Mouse (Mus musculus) neural tube, embryonic 14.5 days (tissue): ENCODE data around the gene Tmem200a. TPM values are rescaled to one million over a fixed set of nuclear protein-coding genes. Genes with fewer than 3 reads are reported as not detected.

Experiments used
- ATAC-seq: fragments of 200-750 bp; cut with Nextera tagmentation; 2 replicates; pipeline ENCODE4 v1.8.0; 2017; ENCODE audit warnings: low read depth, mild to moderate bottlenecking, moderate TSS enrichment, moderate library complexity
- H3K27ac ChIP-seq: fragments of 300-500 bp; sonication (generic); 2 replicates; pipeline ENCODE4 v1.5.1; 2014; ENCODE audit warnings: low read depth, mild to moderate bottlenecking, control low read depth, low read length, moderate library complexity, mixed read lengths
- H3K27me3 ChIP-seq: fragments of 300-500 bp; sonication (generic); 2 replicates; pipeline ENCODE4 v1.6.1; 2014; ENCODE audit warnings: low read length; ENCODE audit not compliant: control insufficient read depth, insufficient read depth
- H3K36me3 ChIP-seq: fragments of 300-500 bp; sonication (generic); 2 replicates; pipeline ENCODE4 v1.6.1; 2014; ENCODE audit warnings: low read length, mixed read lengths; ENCODE audit not compliant: control insufficient read depth, insufficient read depth
- H3K4me1 ChIP-seq: fragments of 300-500 bp; sonication (generic); 2 replicates; pipeline ENCODE4 v1.6.1; 2014; ENCODE audit warnings: low read length; ENCODE audit not compliant: control insufficient read depth, insufficient read depth
- H3K4me2 ChIP-seq: fragments of 300-500 bp; sonication (generic); 2 replicates; pipeline ENCODE4 v1.6.1; 2014; ENCODE audit warnings: mild to moderate bottlenecking, low read depth, low read length, control low read depth
- H3K4me3 ChIP-seq: fragments of 300-500 bp; sonication (generic); 2 replicates; pipeline ENCODE4 v1.5.1; 2014; ENCODE audit warnings: low read depth, low read length, control low read depth, mixed read lengths
- H3K9ac ChIP-seq: fragments of 300-500 bp; sonication (generic); replicated peaks from 2 replicates; pipeline ENCODE4 v1.6.1; 2014; ENCODE audit warnings: low read depth, mild to moderate bottlenecking, control low read depth, low read length, mixed read lengths
- H3K9me3 ChIP-seq: fragments of 300-500 bp; sonication (generic); 2 replicates; pipeline ENCODE4 v1.6.1; 2016; ENCODE audit warnings: low read length; ENCODE audit not compliant: control insufficient read depth
- WGBS: fragments of 180-500 bp; shearing (Covaris S2); extraction: QIAGEN DNeasy Blood & Tissue Kit; methylation state at CpG from one replicate; pipeline ENCODE4 v1.1.7; 2014; 5-methylcytosine and 5-hydroxymethylcytosine counted together
- polyA plus RNA-seq: library from polyadenylated mRNA; unstranded; fragments of >200 nt; fragmentation: Nextera tagmentation; extraction: Ambion mirVana; gene quantifications from 2 replicates; pipeline ENCODE4 v1.2.1, GENCODE M21; 2014

The Tmem200a gene
- polyA plus RNA-seq, 1 experiment from 2014 or later: 22.6 TPM

DNA sequence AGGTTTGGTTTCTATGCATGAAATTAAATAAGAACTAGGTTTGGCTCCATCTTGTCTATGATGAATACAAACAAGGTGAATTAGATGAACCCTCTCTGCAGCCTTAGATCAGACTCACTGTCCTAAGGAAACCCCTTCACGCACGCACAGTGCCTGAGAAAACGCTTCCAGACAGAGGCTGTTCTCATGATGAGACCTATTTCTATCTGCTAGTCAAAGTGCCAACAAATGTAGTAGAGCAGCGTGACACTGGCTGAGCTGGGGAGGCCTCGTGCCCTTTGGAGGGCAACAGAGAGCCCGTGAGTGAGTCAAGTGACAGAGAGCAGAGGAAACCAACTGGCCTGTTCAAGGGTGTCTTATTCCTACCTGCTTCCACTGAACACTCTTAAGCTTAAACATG, 73.4 kb downstream of the Tmem200a start:
- Histone ChIP-seq H3K4me3 (no peak overlapping the region), H3K36me3 (no peaks in the 10 kb centered on the region), H3K4me2 (no peak overlapping the region), H3K9ac (no peak overlapping the region), H3K27me3 (no peaks in the 10 kb centered on the region), H3K27ac (no peak overlapping the region), H3K9me3 (no peaks in the 10 kb centered on the region), H3K4me1 (no peaks in the 10 kb centered on the region)
- ATAC-seq: no peak
- 93% methylated on average over 6 of the region's 6 CpGs for WGBS

- Histone ChIP-seq H3K9ac (no peak overlapping the region), H3K9me3 (no peaks in the 10 kb centered on the region), H3K4me2 (no peak overlapping the region), H3K4me1 (no peaks in the 10 kb centered on the region), H3K27ac (no peak overlapping the region), H3K27me3 (no peaks in the 10 kb centered on the region), H3K4me3 (no peak overlapping the region), H3K36me3 (no peaks in the 10 kb centered on the region)
- no peak for ATAC-seq
- 97% methylated on average over 2 of the region's 2 CpGs for WGBS
Measured at GRCm38 (mm10) chr10:26000893-26001292, 78.0 kb downstream of the Tmem200a start.

DNA sequence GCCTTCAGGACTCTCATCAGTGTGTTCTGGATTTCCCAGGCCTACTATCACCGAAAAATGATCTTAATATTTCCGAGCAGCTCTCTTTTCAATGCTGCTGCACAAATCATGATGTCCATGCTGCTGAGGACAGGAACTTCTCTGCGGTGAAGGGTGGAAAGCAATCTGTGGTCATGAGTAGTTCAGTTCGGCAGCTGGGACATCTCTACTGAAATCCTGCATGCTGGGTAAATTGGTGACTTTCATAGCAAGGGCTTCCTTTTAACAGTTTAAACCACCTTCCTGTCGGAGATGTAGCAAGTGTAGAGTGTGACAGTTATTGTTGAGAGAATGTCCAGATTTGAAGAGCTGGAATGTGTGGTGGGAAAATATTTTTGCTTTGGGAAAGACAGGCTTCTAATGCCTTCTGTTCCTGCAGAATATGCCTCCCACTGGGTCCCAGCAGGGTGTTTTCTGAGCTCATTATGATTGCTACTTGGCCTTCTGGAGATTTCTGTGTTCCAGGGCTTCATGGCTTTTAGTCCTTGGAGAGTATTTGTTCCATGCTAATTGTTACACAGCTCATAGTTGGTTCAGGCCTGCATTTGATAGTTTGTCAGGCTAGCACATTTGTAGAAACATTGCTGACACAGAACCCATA, 79.4 kb downstream of the Tmem200a start:
- no peak for ATAC-seq
- Histone ChIP-seq H3K4me2 (no peak overlapping the region), H3K9me3 (no peaks in the 10 kb centered on the region), H3K27ac (no peak overlapping the region), H3K9ac (no peak overlapping the region), H3K27me3 (no peaks in the 10 kb centered on the region), H3K36me3 (no peaks in the 10 kb centered on the region), H3K4me3 (no peak overlapping the region), H3K4me1 (no peaks in the 10 kb centered on the region)
- 80% methylated on average over 5 of the region's 5 CpGs for WGBS

DNA sequence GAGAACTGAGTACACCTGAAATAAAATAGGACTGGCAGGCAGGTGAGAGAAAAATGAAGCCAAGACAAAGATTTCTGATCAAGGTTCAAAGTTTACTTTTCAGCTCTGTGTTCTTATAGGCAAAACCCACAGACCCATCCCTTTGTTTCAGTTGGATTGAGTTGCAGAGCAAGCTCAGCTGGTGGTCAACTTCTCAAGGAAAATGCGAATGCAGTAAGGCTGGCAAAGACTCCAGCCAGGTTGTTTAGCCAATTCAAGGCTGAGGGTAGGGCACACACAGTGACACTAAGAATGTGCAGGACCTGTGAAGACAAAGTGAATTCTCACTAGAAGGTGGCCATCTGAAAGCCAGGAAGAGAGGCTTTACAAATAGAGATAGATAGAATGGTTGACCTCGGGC, 94.8 kb downstream of the Tmem200a start:
- Histone ChIP-seq H3K9ac (no peak overlapping the region), H3K4me2 (no peak overlapping the region), H3K27ac (no peak overlapping the region), H3K9me3 (no peaks in the 10 kb centered on the region), H3K36me3 (no peaks in the 10 kb centered on the region), H3K4me1 (no peaks in the 10 kb centered on the region), H3K27me3 (no peaks in the 10 kb centered on the region), H3K4me3 (no peak overlapping the region)
- WGBS: 69% methylated on average over 2 of the region's 2 CpGs
- ATAC-seq: no peak

DNA sequence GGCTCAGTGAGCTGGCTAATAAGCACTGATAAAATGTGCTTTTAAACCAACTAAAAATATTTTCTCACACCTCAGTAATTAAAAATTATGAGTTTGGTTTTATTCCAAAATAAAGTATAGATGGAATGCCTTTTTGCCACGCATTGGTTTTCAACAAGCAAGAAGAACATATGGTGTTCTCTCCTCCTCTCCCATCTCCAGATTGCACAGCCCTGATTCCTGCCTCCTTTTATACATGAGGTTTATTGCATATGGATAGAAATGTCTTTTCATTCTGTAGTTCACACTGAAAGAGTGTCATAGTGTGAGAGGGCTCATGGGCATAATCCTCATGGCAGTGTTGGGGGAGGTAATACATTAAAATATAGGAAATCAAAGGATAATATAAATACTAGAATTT, 96.2 kb downstream of the Tmem200a start:
- Histone ChIP-seq H3K27me3 (no peaks in the 10 kb centered on the region), H3K9me3 (no peaks in the 10 kb centered on the region), H3K4me2 (no peak overlapping the region), H3K9ac (no peak overlapping the region), H3K4me3 (no peak overlapping the region), H3K27ac (no peak overlapping the region), H3K4me1 (no peaks in the 10 kb centered on the region), H3K36me3 (no peaks in the 10 kb centered on the region)
- 80% methylated on average over 1 of the region's 1 CpGs for WGBS
- no peak for ATAC-seq

- 0 out of 2 replicates have a peak, but pooled peaks have one; percentile 31 for ATAC-seq
- Histone ChIP-seq H3K9ac (no peak overlapping the region), H3K4me3 (no peak overlapping the region), H3K36me3 (no peaks in the 10 kb centered on the region), H3K4me1 (no peaks in the 10 kb centered on the region), H3K27me3 (no peaks in the 10 kb centered on the region), H3K27ac (no peak overlapping the region), H3K4me2 (no peak overlapping the region), H3K9me3 (no peaks in the 10 kb centered on the region)
- 52% methylated on average over 4 of the region's 4 CpGs for WGBS
Measured at GRCm38 (mm10) chr10:25962863-25963262, 116.0 kb downstream of the Tmem200a start.

DNA sequence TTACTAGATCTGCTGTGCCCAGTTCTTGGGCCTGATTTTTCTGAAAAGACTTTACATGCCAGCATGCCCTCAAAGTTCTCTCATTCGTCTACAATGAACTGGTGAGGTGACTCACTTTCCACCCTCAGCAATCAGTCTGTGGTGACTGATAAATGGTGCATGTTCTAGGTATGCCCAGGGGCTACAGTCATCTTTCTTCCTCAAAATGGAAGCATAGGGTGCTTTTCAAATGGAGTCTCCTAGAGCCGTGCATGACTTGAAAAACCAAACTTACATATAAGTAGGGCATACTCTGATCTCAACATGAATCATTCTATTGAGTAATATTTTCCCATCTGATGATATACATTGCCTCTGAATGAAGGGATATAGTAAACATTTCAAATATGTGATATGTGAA, 117.8 kb downstream of the Tmem200a start:
- Histone ChIP-seq H3K27me3 (no peaks in the 10 kb centered on the region), H3K9ac (no peak overlapping the region), H3K4me2 (no peak overlapping the region), H3K27ac (no peak overlapping the region), H3K9me3 (no peaks in the 10 kb centered on the region), H3K36me3 (no peaks in the 10 kb centered on the region), H3K4me3 (no peak overlapping the region), H3K4me1 (no peaks in the 10 kb centered on the region)
- 86% methylated on average over 2 of the region's 2 CpGs for WGBS
- ATAC-seq: no peak

DNA sequence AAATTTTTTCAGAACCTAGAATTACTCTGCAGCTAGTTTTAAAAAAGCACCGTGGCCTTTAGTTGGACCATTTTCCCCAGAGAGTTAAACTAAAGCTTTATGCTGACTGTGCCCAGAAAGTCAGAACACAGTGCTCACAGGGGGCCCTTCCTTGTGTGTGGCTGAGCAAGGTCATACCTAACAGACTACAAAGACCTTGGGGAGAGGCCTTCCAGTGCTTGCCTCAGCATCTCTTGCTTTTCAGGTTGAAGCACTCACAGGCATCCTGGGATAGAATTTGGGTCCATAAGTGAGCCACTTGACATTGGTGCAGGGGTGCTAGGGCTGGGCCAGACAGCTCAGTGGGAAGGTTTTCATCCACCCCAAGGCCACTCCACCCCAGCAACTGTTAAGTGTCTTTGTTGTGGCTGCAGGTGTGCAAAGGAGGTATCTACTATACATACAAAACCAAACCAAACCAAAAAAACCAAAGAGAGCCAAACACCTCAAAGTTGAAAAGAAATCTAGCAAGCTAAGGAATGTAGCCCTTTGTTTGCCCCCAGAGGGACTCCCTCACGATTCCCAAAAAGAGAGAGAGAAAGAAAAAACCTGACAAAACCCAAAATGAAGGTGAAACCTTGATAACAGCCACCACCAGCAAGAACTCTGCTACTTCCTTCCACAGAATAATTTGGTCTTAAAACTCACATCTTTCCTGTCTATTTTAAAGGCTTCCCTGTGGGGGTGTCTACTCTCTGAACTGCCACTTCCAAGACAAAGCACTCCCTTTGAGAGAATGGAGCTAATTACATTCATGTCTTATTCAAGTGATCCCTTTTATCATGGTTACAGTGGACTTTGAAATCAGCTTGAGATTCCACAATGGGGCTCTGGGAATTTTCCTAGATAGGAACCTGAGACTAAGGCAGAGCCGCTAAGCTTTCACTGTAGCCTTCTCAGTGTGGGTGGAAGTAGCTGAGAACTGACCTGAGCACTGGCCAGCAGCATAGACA, 119.8 kb downstream of the Tmem200a start:
- ATAC-seq: no peak
- Histone ChIP-seq H3K27ac (no peak overlapping the region), H3K4me3 (no peak overlapping the region), H3K9ac (no peak overlapping the region), H3K36me3 (no peaks in the 10 kb centered on the region), H3K4me2 (no peak overlapping the region), H3K4me1 (no peaks in the 10 kb centered on the region), H3K27me3 (no peaks in the 10 kb centered on the region), H3K9me3 (no peaks in the 10 kb centered on the region)
- WGBS: 54% methylated on average over 3 of the region's 3 CpGs

DNA sequence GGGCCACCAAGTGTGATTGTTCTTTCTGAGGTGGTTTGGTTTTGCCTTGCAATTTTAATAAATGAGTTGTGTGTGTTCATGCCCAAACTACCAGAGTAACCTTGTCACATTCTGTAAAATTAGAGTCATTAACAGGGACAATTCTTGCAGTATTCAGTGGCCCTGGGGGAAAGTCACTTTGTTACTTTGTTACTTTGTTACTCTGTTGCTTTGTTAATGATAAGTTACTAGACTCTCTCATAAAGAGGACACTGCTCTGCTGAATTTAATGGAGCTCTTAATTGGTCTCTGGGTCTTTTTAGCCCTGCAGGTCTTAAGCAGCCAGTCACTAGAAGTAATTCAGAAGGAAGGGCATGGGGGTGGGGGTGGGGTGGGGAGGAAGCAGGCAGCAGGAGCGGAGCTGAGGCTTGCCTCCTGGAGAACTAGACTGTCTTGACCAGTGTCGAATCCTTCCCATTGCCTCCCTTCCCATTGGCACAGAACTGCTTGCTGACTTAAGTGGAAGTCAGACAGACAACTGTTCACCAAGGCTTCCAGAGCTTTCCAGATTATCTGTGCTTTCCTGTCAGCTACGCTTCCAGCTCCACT, 124.1 kb downstream of the Tmem200a start:
- 40% methylated on average over 3 of the region's 3 CpGs for WGBS
- H3K27me3 ChIP-seq: no peaks in the 10 kb centered on the region
- no peaks in the 10 kb centered on the region for H3K9me3 ChIP-seq

More for the DNA sequence above, 124.1 kb downstream of the Tmem200a start:
- no peak overlapping the region for H3K27ac ChIP-seq
- H3K9ac ChIP-seq: no peak overlapping the region
- H3K36me3 ChIP-seq: no peaks in the 10 kb centered on the region
- no peaks in the 10 kb centered on the region for H3K4me1 ChIP-seq
- no peak overlapping the region for H3K4me3 ChIP-seq
- H3K4me2 ChIP-seq: no peak overlapping the region
- no peak; the same call in 1 of the 2 replicates for ATAC-seq
